Mouse (Mus musculus): ENCODE results near the gene Copa. TPM values are rescaled to one million over a fixed set of nuclear protein-coding genes. Genes with fewer than 3 reads are reported as not detected.

The Copa gene
- total RNA-seq (2012; rRNA removed) (90.8 and 92.3 TPM in 2 replicates), polyA plus RNA-seq (2012; ENCODE audit: insufficient read depth in 1 of 2, insufficient read length in 2 of 2, low read depth in 1 of 2, low replicate concordance in 2 of 2, missing spikeins in 1 of 2) (100 to 1,000 TPM in 1 of 2 experiments, 10 to 100 TPM in 1; 81.2 to 118 TPM)

DNA sequence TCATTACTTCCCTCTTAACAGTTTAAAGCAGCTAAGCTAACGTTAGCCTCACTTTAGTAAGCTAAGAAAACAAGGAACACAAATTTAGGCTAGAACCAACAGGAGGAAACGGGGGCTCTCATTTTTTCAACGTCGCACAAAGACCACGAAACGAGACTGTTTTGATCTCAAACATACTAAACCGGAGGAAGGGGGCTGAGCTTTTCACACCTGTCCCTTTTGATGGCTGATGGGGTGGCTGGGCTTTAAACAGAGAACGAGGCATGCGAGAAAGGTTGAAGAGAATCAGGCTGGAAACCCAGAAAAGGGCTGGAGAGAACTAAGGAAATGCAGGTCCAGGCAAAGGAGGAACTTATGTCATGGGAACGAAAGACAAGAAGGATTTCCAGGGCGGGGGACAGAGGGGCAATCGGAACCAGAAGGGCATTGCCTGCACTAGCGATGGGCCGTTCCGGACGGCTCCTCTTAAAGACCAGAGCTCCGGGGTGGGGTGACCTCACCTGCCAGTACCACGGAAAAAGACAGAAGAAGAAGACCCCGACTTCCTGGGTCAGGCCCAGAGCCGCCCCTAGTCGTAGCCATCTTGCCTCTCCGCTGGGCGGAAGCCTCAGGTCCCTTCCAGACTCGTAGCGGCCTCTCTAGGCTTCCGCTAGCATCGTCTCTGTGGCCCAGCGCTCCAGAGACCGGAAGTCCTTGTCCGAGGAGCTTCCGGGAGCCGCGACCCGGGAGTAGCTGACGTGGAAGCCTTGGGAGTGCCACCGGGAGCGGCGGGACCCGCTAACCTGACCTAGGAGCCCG is at the start of gene Copa, which contains the start of gene Ncstn:
Gene Copa (plus strand): TSS at position 429 of the 798 bp plus-strand sequence.
Gene Ncstn (minus strand): TSS at position 695 of the 798 bp plus-strand sequence.
- peaks cover 8 to 9% of the 10 kb centered on the region in 2 experiments for H3K4me1 ChIP-seq (ENCODE audit: control insufficient read depth in 1 of 2, insufficient read depth in 2 of 2, low read length in 2 of 2)
- peak within 1 kb of the TSS; percentile 92 for H3K9ac ChIP-seq (ENCODE audit: control insufficient read depth, low read depth, low read length, poor library complexity, severe bottlenecking)
- H3K4me3 ChIP-seq (ENCODE audit: control insufficient read depth in 1 of 2, insufficient read depth in 1 of 2, low read depth in 2 of 2, low read length in 2 of 2) = peak within 1 kb of the TSS; percentile 94 to 98
- peak; percentile 96 for DNase-seq (ENCODE audit: low read depth, low spot score)
- H3K36me3 ChIP-seq (ENCODE audit: control insufficient read depth in 1 of 2, insufficient read depth in 2 of 2, low read length in 2 of 2) = peaks cover 3 to 26% of the 10 kb centered on the region in 2 experiments
- no peaks in the 10 kb centered on the region for H3K9me3 ChIP-seq (replicated peaks; ENCODE audit: insufficient read depth, low read length)
- no peaks in the 10 kb centered on the region for H3K27me3 ChIP-seq (ENCODE audit: control insufficient read depth in 1 of 2, insufficient read depth in 2 of 2, low read length in 2 of 2)
- H3K79me2 ChIP-seq (ENCODE audit: control insufficient read depth, insufficient read depth, low read length, poor library complexity) = peaks cover 44% of the 10 kb centered on the region
- peak within 1 kb of the TSS; percentile 80 for H3K27ac ChIP-seq (ENCODE audit: control insufficient read depth, low read depth, low read length)
- TF ChIP-seq USF1 (IDR thresholded peaks at IDR 0.05; ENCODE audit: low read depth, low read length) = no peak
- no peak for TF ChIP-seq MEF2A (IDR thresholded peaks at IDR 0.05; ENCODE audit: extremely low read depth, insufficient replicate concordance, low read depth, low read length, poor library complexity, severe bottlenecking)
- TF ChIP-seq TBP (IDR thresholded peaks at IDR 0.05; ENCODE audit: low read depth, low read length) = peak; percentile 81
- TF ChIP-seq CTCF (IDR thresholded peaks at IDR 0.05 in 2 of 3, conservative IDR thresholded peaks at IDR 0.05 in 1 of 3; ENCODE audit: control insufficient read depth in 1 of 3, insufficient read depth in 1 of 3, low read depth in 2 of 3, low read length in 3 of 3, poor library complexity in 1 of 3, severe bottlenecking in 1 of 3) = no peak
- 0 out of 2 replicates have a peak, but pooled peaks have one; percentile 5 for TF ChIP-seq ZC3H11A (IDR thresholded peaks at IDR 0.05; ENCODE audit: low read depth, low read length)
- peak; percentile 61; the same call in 1 of the 2 replicates for TF ChIP-seq KAT2A (conservative IDR thresholded peaks at IDR 0.05; ENCODE audit: low read depth, low read length)
- TF ChIP-seq SMC3 (IDR thresholded peaks at IDR 0.05; ENCODE audit: low read depth, low read length) = no peak
- no peak for TF ChIP-seq CHD2 (IDR thresholded peaks at IDR 0.05; ENCODE audit: low read length)
- peak in 1 of 2 experiments; percentile 90; a peak in 3 of 4 replicates for TF ChIP-seq POLR2A (IDR thresholded peaks at IDR 0.05; ENCODE audit: control insufficient read depth in 1 of 2, insufficient read depth in 1 of 2, low read depth in 1 of 2, low read length in 2 of 2, poor library complexity in 1 of 2)
- TF ChIP-seq CHD1 (IDR thresholded peaks at IDR 0.05; ENCODE audit: low read depth, low read length) = no peak
- TF ChIP-seq MYB (IDR thresholded peaks at IDR 0.05; ENCODE audit: low read depth, low read length) = no peak
- TF ChIP-seq MAX (IDR thresholded peaks at IDR 0.05; ENCODE audit: low read length) = no peak
- peak; percentile 42 for TF ChIP-seq TCF12 (IDR thresholded peaks at IDR 0.05; ENCODE audit: low read depth, low read length)
- TF ChIP-seq NRF1 (IDR thresholded peaks at IDR 0.05; ENCODE audit: insufficient read depth, low read depth, low read length, poor library complexity, severe bottlenecking) = no peak
- TF ChIP-seq EP300 (IDR thresholded peaks at IDR 0.05; ENCODE audit: low read depth in 1 of 2, low read length in 2 of 2) = no peak
- no peak; the same call in 1 of the 2 replicates for TF ChIP-seq MAZ (IDR thresholded peaks at IDR 0.05; ENCODE audit: low read depth, low read length)
- no peak for TF ChIP-seq UBTF (IDR thresholded peaks at IDR 0.05; ENCODE audit: borderline replicate concordance, insufficient read depth, low read depth, low read length)
- peak; percentile 89 for TF ChIP-seq SIN3A (IDR thresholded peaks at IDR 0.05; ENCODE audit: low read length)
- no peak for TF ChIP-seq BHLHE40 (IDR thresholded peaks at IDR 0.05; ENCODE audit: borderline replicate concordance, low read depth, low read length)
- TF ChIP-seq ETS1 (IDR thresholded peaks at IDR 0.05; ENCODE audit: low read depth, low read length) = no peak
- peak; percentile 61; the same call in 1 of the 2 replicates for TF ChIP-seq ZMIZ1 (IDR thresholded peaks at IDR 0.05; ENCODE audit: low read depth, low read length)
- TF ChIP-seq RCOR1 (IDR thresholded peaks at IDR 0.05; ENCODE audit: low read depth, low read length) = peak; percentile 15; the same call in 1 of the 2 replicates
- TF ChIP-seq MXI1 (IDR thresholded peaks at IDR 0.05; ENCODE audit: low read depth, low read length) = no peak; the same call in none of the 2 replicates
- TF ChIP-seq ZKSCAN1 (IDR thresholded peaks at IDR 0.05; ENCODE audit: low read depth, low read length) = no peak
- no peak for TF ChIP-seq GABPA (IDR thresholded peaks at IDR 0.05; ENCODE audit: low read depth, low read length)
- no peak for TF ChIP-seq JUND (IDR thresholded peaks at IDR 0.05; ENCODE audit: low read depth, low read length)
- peak; percentile 23; the same call in 1 of the 2 replicates for TF ChIP-seq E2F4 (IDR thresholded peaks at IDR 0.05; ENCODE audit: borderline replicate concordance, low read depth, low read length)
- no peak for TF ChIP-seq MAFK (IDR thresholded peaks at IDR 0.05; ENCODE audit: borderline replicate concordance, low read depth, low read length)
- no peak; the same call in 1 of the 2 replicates for TF ChIP-seq ZNF384 (IDR thresholded peaks at IDR 0.05; ENCODE audit: low read depth, low read length)
- TF ChIP-seq MYC (IDR thresholded peaks at IDR 0.05; ENCODE audit: low read depth, low read length) = no peak
- no peak for TF ChIP-seq GATA1 (IDR thresholded peaks at IDR 0.05; ENCODE audit: low read depth, low read length)
- no peak for TF ChIP-seq POLR2AphosphoS5 (IDR thresholded peaks at IDR 0.05; ENCODE audit: borderline replicate concordance, low read depth, low read length)
- no peak for TF ChIP-seq USF2 (IDR thresholded peaks at IDR 0.05; ENCODE audit: borderline replicate concordance in 1 of 2, insufficient read depth in 1 of 2, low read depth in 1 of 2, low read length in 2 of 2)
- peak; percentile 83; the same call in 1 of the 2 replicates for TF ChIP-seq POLR2AphosphoS2 (IDR thresholded peaks at IDR 0.05; ENCODE audit: low read length)
